Mouse (Mus musculus): ENCODE measurements around the gene Exoc6. TPM values are rescaled to one million over a fixed set of nuclear protein-coding genes. Genes with fewer than 3 reads are reported as not detected.
A peak's percentile ranks its signal among the peaks of the same experiment; 100 is the strongest.

Gene Exoc6
- total RNA-seq, 2 experiments from 2014 or later: 42.6 to 43.1 TPM

DNA sequence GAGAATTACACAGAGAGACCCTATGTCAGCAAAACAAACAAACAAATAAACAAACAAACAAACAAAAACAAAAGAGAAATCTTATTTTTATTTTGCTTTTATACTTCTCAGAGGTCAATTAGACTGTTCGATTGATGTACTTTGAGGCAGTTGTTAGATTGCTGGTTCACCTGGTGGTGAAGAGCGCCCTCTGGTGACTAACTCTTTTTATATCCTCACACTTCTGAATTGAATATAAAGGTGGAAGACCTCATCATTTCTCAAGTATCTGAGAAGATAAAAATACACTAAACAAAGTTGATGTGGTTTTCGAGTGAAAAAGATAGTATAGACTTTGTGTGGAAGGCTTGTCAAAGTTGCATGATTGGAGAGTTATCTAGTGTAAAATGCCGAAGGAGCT lies 13.5 kb downstream of the Exoc6 start:
- DNase-seq (ENCODE audit: low spot score in 2 of 2): peak; percentile 46 to 58
- intact Hi-C loops (cut with DNase I): loop anchor here (1.0 to 10.0 kb wide), 2 partner anchors 33 to 371 kb away; no protein-coding TSS in a partner anchor

DNA sequence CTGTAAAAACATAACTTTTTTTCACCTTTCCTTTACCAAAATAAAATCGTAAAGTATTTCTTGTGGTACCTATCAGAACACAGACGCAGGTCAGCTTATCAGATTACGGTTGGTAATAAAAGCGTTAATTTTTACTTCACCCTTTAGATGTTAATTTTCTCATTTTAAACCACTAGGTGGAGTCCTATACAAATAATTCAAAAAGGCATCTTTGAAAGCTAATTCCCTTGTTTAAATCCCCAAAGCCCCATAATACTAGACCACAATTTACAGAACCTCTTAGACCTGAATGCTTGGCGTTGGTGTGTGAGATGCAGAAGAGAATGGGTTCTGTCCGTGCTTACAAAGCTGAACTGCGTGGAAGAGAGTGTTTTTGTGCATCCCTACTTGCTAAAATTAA lies 15.6 kb downstream of the Exoc6 start:
- intact Hi-C loops (cut with DNase I): loop anchor here (10.0 kb wide), 1 partner anchor 369 kb away; no protein-coding TSS in a partner anchor
- DNase-seq (ENCODE audit: low spot score in 2 of 2): no peak

DNA sequence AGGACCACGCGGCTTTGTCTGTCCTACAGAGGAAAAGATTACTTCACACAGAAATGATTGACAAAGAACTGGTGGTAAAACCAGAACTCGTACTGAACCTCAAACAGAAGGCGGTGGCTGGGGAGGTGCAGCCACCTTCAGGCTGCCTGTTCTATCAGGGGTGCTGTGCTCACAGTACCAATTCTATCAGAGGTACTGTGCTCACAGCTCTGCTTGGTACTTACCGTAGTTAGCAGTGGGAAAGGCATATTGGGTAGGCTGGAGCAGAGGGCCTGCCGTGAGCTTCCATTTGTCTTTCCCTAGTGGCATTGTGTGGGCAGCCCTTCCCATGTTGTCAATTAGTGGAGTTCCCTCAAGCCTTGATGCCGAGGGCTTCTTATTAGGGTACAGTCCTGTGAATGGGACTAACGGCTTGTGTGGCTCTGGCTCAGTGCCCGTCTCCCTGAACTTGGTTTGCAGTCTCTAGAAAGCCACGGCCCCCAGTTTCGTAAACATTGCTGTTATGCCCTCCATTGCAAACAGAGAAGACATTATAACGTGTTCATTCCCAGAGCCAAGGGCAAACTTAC lies 19.1 kb downstream of the Exoc6 start:
- intact Hi-C loops (cut with DNase I): loop anchor here (10.0 kb wide), 1 partner anchor 366 kb away; no protein-coding TSS in a partner anchor
- DNase-seq (ENCODE audit: low spot score in 2 of 2): no peak

DNA sequence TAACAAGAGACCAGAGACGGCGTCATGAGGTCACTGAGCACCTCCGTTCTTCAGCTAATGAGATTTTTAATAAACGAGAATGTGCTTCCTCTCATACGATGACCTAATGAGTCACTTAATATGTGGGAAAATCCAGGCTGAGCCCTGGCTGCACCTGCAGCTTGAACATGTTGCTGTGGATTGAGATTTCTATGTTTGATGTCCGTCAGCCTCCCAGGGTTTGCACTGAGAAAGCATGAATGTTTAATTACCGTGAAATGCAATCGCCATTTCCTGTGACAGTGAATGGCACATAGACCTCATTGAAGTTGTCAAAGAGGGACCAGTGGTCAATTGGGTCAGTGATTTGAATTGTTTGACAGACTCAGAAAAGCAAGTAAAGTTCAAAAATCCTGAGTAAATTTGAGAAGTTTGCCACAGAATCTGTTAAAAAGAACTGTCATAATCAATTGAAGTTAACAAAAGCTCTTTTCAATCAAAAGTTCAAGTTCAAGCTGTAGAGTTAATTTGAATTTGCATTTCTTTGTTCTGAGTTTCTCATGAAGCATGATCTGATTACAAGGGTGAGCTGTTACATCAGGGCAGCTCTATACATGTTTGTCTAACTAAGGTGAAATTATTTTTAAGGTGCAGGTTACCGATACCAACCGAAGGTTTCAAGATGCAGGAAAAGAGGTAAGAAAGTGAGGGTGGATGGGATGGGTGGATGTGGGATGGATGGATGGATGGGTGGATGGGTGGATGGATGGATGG lies 20.9 kb downstream of the Exoc6 start:
- intact Hi-C loops (cut with DNase I): no loop called here
- no peak for DNase-seq (ENCODE audit: low spot score in 2 of 2)

DNA sequence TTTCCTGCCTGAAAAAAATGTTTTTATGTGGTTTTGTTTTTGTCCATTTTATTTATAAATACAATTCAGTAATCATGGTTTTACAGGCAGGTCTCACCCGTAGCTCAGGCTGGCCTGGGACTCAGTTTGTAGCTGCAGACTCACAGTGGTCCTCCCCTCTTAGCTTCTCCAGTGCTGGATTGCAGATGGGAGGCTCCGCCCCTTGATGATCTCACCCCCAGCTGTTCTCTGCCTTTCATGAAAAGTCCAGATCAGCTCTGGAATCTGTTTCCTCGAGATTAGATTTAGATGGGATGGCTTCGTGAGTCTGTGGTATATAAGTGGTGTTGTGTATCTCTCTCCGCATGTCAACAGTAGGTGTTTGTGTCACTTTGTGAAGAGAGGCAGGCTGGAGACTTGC lies 24.6 kb downstream of the Exoc6 start:
- no peak for DNase-seq (ENCODE audit: low spot score in 2 of 2)
- intact Hi-C loops (cut with DNase I): no loop called here

DNA sequence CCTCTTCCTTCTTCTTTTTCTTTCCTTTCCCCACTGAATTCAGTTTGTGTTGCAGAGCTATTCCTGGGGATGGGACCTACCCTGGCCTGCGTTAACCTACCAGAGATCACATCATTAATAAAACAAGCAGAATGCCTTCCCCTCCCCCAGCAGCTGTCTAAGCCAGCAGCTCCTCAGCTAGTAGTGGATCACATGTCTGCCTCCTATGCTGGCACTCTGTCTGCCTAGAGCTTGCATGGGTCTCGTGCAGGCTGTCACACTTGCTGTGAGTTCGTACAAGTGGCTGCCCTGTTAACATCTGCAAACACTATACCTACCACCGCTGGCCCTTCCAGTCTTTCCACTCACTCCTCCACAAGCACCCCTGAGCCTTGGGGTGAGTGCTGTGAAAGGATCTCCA lies 29.4 kb downstream of the Exoc6 start:
- DNase-seq (ENCODE audit: low spot score in 2 of 2): no peak
- intact Hi-C loops (cut with DNase I): no loop called here

DNA sequence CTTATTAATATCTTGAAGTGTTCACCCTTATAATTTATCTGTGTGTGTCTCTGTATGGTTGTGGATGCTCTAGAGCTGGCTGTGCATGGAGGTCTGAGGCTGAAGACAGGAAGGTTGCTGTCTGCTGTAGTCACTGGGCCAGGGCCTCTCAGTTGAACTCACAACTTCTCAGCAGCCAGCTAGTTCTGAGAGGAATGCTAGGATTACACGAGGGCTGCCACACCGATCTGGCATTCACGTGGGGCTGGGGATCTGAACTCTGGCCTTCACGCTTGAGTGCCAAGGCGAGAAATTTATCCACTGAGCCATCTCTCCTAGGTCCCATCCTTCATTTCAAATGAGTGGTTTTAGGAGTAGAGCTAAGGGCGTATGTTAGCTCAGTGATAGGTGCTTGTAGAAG lies 30.2 kb downstream of the Exoc6 start:
- no peak for DNase-seq (ENCODE audit: low spot score in 2 of 2)
- intact Hi-C loops (cut with DNase I): no loop called here

DNA sequence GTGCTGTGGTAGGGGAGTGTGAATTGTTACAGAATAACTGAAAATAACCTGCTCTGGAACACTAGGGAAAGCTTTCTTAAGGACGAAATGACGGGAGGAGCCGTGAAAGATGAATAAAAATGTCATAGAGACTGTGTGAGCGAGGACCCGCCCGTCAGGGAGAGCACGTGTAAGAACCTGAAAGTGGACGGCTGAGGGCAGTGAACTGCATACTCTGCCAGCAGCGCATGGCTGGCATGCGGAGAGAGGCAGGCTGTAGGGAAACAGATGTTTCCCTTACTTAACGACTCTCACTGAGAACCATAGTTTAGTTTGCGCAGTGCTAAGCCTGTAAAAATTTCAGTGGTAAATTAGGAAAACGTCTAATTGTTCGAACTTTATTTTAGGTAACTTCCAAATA lies 35.0 kb downstream of the Exoc6 start:
- intact Hi-C loops (cut with DNase I): no loop called here
- no peak for DNase-seq (ENCODE audit: low spot score in 2 of 2)

DNA sequence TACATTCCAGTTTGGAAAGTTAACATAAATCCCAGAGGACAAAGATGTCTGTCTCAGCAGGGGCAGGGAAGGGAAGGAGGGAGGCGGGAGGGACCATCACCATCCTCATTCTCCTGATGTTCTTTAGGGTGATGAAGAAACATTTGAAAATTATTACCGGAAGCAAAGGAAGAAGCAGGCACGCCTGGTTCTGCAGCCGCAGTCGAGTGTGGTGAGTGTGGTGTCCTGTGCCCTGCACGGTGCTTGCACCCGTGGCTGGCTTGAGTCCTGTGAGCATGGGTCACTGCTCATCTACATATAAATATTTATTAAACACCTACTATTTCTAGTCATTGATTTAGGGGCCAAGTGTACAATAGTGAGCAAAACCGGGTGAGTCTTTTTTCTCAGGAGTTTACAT lies 35.5 kb downstream of the Exoc6 start:
- intact Hi-C loops (cut with DNase I): no loop called here
- DNase-seq (ENCODE audit: low spot score in 2 of 2): no peak

DNA sequence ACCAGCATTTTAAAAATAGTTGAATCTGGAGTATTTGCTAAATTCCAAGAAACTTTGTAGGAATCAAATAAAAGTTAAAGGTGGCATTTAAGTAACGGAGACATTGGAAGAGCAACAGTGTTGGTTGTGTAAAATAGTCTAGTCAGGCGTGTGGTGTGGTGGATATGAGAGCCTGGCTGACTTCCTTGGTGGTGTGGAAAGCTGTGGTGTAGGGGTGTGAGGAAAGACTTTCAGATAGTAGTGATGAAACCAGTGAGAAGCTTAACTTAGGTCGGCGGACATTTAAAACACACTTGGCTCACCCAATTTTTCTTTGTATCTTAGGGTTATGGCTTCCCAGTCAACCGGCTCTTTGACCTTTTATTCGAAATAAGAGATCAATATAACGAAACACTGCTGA lies 40.3 kb downstream of the Exoc6 start:
- intact Hi-C loops (cut with DNase I): no loop called here
- DNase-seq (ENCODE audit: low spot score in 2 of 2): no peak

DNA sequence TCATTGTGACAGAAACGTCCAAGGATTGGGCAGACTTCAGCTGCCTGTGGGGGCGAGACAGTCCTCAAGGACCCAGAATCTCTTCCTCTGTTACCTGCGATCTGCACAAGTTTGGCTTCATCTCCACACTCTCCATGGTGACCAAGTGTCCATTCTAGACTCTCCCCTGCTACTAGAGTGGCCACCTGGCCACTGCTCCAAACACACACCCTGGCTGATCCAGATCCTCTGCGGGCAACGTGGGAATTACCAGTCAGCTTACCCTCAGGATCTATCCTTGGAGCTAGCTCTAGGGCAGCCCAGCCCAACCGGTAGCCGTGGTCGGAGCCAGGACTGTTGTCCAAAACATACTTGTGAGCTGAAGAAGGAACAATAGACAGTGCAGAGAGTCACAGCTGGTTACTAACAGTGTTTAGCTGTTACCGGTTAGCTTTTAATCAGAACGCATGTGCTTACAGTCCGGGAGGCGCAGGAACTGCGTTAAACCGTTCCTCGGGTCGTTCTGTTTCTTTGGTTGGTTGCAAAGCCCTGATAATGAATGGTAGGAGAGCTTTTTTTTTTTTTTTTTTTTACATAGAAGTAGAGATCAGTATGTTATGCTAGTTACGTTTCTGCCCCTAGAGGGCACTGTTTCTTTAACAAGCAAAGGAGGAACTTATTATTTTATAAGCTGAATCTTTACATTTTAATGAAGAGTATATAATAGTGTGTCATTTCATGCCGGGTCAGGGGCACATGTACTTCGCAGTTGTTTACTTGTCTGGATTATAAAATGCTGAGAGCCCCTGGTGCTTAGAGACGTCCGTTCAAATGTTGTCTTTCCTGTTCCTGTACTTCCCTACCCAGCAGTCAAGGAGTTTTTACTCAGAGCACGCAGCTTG lies 52.0 kb downstream of the Exoc6 start:
- peak; percentile 59 to 68 for DNase-seq (ENCODE audit: low spot score in 2 of 2)
- intact Hi-C loops (cut with DNase I): loop anchor here (2.0 kb wide), 2 partner anchors 285 to 335 kb away; no protein-coding TSS in a partner anchor

DNA sequence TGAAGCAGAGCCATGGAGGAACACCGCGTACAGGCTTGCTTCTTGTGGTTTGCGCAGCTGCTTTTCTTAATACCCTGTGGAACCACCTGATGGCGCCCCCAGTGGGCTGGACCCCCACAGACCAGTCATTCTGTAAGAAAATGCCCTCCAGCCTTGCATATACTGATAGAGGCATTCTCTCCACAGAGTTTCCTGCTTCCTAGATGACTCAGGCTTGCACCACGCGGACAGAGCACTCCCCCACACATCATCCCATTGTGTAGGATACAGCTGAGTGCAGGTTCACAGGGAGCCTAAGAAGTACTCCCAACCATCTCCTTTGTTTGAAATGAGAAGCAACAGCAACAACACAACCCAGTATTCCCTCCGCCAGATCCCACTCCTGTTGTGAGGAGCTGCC lies 59.8 kb downstream of the Exoc6 start:
- intact Hi-C loops (cut with DNase I): no loop called here
- DNase-seq (ENCODE audit: low spot score in 2 of 2): peak in 1 of 2 experiments; percentile 30

DNA sequence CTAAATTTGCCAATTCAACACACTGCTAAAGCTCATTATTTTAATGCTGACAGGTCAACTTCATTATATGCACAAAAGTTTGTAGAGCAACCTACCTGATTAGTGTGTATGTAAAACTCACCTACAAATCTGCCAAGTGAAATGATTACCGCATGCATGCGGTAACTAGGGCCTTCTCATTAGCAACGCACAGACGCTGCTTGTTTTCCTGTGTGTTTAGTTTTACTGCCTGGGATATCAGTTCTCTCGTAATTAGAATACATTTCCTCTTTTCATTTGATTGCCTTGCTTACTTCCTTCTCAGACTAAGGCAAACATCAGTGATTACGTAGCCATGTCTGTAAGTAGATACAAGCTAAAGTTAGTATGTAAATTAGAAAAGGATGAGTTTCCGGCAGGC lies 62.7 kb downstream of the Exoc6 start:
- intact Hi-C loops (cut with DNase I): no loop called here
- no peak for DNase-seq (ENCODE audit: low spot score in 2 of 2)

DNA sequence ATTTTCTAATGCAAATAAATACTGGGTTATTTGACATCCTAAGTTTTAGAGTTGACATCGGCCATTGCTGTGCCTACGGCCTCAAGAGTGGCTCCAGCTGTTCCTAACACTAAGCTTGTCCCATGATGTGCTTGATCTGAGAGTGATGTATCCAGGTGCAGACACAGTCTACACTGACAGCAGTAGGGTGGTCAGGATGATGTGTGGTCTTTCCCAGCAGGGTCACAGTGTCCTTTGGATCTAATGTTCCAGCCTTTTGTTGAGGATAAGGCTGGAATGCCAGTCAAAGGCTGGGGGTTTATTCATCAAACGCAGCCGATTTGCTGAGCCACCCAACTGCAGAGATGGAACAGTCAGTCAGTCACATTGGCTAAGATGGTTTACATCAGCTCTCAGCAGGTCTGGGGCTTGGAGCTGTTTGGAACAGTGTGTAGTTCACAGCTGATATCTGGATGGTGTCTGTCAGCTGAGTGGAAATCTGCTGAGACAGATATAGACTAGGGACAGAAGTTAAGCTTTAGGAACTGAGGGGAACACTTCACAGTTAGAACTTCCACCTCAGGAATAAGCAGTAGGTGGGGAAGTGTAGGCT lies 64.9 kb downstream of the Exoc6 start:
- no peak for DNase-seq (ENCODE audit: low spot score in 2 of 2)

DNA sequence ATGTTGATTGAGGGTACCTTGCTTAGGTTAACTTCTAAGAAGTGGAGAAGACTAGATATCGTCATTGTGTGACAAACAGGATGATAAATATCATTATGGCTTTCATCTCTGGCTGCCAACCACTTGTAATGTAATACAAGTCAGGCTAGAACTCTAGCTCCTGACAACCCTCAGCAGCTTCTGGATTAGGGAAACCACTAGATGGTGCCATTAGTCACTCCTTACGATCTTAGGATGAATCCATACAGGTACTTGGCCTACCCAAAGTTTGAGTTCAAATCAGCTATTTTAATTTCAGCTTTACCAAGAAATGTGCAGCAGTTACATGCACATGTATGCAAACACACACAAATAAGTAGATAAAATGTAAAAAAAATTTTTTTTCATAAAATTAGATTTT lies 97.8 kb downstream of the Exoc6 start:
- intact Hi-C loops (cut with DNase I): no loop called here
- DNase-seq (ENCODE audit: low spot score in 2 of 2): peak in 1 of 2 experiments; percentile 19

More for the DNA sequence above, 64.9 kb downstream of the Exoc6 start:
- intact Hi-C loops (cut with DNase I): no loop called here

DNA sequence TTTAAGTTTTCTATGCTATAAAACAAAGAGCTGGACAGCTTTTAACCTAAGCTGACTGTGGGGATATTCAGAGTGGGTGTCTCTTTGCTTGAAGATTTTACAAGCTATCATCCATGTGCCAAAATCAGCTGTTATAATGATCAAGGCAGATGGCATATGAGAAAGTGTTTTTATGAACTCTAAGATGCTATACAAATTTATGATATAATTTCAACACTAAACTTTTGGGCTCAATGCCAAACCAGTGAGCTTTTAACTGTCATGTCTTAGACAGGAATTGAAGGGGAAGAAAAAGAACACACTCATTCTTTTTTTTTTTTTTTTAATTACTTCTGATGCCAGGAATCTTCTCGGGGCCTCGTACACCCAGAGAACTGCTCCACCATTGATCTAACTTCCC lies 100.3 kb downstream of the Exoc6 start:
- intact Hi-C loops (cut with DNase I): no loop called here
- DNase-seq (ENCODE audit: low spot score in 2 of 2): peak in 1 of 2 experiments; percentile 31

DNA sequence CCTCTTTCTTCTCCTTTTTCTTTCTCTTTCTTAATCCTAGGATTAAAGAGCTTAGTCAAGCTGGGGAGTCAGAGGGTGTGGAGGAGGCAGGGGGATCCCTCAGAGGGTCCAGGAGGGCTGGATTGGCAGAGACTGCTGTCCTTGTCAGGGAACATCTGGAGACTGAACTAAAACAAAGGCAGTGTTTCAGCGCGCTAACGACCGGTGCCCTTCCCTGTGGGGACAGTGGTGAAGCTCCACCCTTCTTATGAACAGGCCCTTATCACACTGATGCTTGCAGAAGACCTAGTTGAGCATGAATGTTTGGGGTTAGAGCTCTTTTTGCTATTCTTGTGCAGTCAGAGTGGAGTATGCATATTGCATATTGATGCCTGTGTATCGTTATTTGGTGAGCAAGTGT lies 103.8 kb downstream of the Exoc6 start:
- intact Hi-C loops (cut with DNase I): no loop called here

DNA sequence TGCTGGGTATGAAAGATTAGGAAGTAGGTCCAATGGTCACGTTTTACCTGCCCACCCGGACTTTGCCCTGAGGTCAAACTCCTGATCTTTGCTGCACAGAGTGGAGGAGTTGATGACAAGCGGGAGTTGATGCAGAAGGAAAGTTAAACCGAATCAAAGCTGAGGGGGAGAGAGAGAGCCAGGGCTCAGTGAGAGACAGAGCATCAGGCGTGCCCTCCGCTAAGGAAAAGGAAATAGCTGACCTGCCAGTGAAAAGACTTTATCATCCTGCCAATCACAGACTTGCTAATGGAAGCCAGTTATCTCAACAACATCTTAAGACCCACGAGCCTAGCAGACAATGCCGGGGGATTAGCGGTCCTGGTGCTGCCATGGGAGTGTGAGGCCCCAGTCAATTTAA lies 106.2 kb downstream of the Exoc6 start:
- DNase-seq (ENCODE audit: low spot score in 2 of 2): no peak
- intact Hi-C loops (cut with DNase I): no loop called here

More for the DNA sequence above, 103.8 kb downstream of the Exoc6 start:
- DNase-seq (ENCODE audit: low spot score in 2 of 2): no peak

DNA sequence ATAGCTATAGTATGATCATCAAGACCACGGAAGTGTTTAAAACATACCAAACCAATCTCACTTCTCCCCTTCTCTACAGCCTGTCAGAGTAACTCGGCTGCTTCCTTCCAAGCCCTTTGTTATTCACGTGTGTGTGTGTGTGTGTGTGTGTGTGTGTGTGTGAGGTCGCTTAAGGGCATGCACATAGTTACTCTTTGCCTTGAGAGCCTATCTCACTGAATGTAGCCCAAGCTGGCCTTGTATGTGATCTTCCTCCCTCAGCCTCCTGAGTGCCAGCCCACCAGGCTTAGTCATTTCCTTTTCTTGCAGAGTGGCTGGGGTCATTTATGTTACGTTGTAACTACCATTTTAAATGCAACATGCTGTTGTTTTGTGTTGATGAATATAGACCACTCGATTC lies 115.0 kb downstream of the Exoc6 start:
- DNase-seq (ENCODE audit: low spot score in 2 of 2): no peak
- intact Hi-C loops (cut with DNase I): no loop called here
